Mouse (Mus musculus) kidney, adult 9 months (tissue): Measurements from ENCODE around the gene Pard6b.
"Not testable (repeated sequence)": the region's sequence is repeated elsewhere in the genome, so short reads cannot be mapped to it uniquely, and the experiment has no call there.

ENCODE experiments used
- DNase-seq: peaks from one replicate; pipeline ENCODE4 v3.0.0; 2022

Gene Pard6b

GRCm38 (mm10) chr2:168080431-168081246, at the start of gene Pard6b:
TSS of gene Pard6b (plus strand) at chr2:168081004.
- peak; percentile 98 for DNase-seq

GRCm38 (mm10) chr2:168031842-168032241, 49.0 kb upstream of the Pard6b start:
- no peak for DNase-seq

- no peak for DNase-seq
Measured at GRCm38 (mm10) chr2:168033905-168034304, 46.9 kb upstream of the Pard6b start.

- no peak for DNase-seq
Measured at GRCm38 (mm10) chr2:168035907-168036306, 44.9 kb upstream of the Pard6b start.

GRCm38 (mm10) chr2:168037063-168037462, 43.7 kb upstream of the Pard6b start:
- peak; percentile 46 for DNase-seq

GRCm38 (mm10) chr2:168040751-168041150, 40.1 kb upstream of the Pard6b start:
- peak; percentile 38 for DNase-seq

- DNase-seq, result no peak
Measured at GRCm38 (mm10) chr2:168042019-168042418, 38.8 kb upstream of the Pard6b start.

- DNase-seq, result peak; percentile 78
Measured at GRCm38 (mm10) chr2:168044681-168045287, 36.0 kb upstream of the Pard6b start.

- DNase-seq, result peak; percentile 52
Measured at GRCm38 (mm10) chr2:168045357-168045756, 35.4 kb upstream of the Pard6b start.

- peak; percentile 67 for DNase-seq
Measured at GRCm38 (mm10) chr2:168045771-168046170, 35.0 kb upstream of the Pard6b start.

GRCm38 (mm10) chr2:168046467-168046866, 34.3 kb upstream of the Pard6b start:
- DNase-seq, result no peak

- DNase-seq, result no peak
Measured at GRCm38 (mm10) chr2:168049002-168049635, 31.7 kb upstream of the Pard6b start.

GRCm38 (mm10) chr2:168050000-168050942, 30.5 kb upstream of the Pard6b start:
- peak; percentile 51 for DNase-seq

GRCm38 (mm10) chr2:168052156-168052555, 28.6 kb upstream of the Pard6b start:
- DNase-seq, result no peak

- peak; percentile 78 for DNase-seq
Measured at GRCm38 (mm10) chr2:168052689-168053088, 28.1 kb upstream of the Pard6b start.

- DNase-seq, result no peak
Measured at GRCm38 (mm10) chr2:168054142-168054541, 26.7 kb upstream of the Pard6b start.

- no peak for DNase-seq
Measured at GRCm38 (mm10) chr2:168055910-168056665, 24.7 kb upstream of the Pard6b start.

- no peak for DNase-seq
Measured at GRCm38 (mm10) chr2:168056666-168056933, 24.2 kb upstream of the Pard6b start.

- DNase-seq, result not testable (repeated sequence)
Measured at GRCm38 (mm10) chr2:168057876-168058275, 22.9 kb upstream of the Pard6b start.

- peak; percentile 36 for DNase-seq
Measured at GRCm38 (mm10) chr2:168058488-168059199, 22.2 kb upstream of the Pard6b start.

- no peak for DNase-seq
Measured at GRCm38 (mm10) chr2:168059200-168059790, 21.5 kb upstream of the Pard6b start.
